Mouse (Mus musculus): ENCODE results near the gene Trak1.

DNA sequence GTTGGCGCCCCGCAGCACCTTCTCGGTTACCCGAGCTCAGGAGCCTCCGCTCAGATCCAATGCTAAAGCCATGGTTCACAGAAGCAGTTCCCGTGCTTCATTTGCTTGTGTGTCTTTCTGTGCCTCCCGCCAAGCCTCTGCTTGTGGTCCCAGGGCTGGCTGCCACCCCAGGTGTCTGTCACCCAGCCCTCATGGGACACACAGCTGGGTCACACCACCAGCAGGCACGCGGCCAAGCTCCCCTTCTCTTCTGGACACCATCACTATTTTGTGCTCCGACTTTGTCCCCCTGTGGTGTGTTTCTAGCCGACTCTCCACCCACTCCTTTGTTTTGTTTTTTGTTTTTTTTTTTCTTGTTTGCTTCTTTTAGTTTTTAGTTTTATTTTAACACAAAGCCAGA, 170.2 kb downstream of the Trak1 start:
- TF ChIP-seq MAFK (IDR thresholded peaks at IDR 0.05; ENCODE audit: insufficient read depth, low read depth, low read length) (no peak), HCFC1 (IDR thresholded peaks at IDR 0.05; ENCODE audit: borderline replicate concordance, insufficient read depth, low read length) (no peak), ZNF384 (IDR thresholded peaks at IDR 0.05; ENCODE audit: low read depth, low read length) (no peak), ZC3H11A (IDR thresholded peaks at IDR 0.05; ENCODE audit: borderline replicate concordance, low read depth, low read length) (no peak)

Measured in ES-E14 (cell line).